Mouse (Mus musculus): ENCODE measurements around the gene Plxnd1. TPM values are rescaled to one million over a fixed set of nuclear protein-coding genes. Genes with fewer than 3 reads are reported as not detected.

The Plxnd1 gene
- polyA plus RNA-seq, 1 experiment, result 28.4 TPM

DNA sequence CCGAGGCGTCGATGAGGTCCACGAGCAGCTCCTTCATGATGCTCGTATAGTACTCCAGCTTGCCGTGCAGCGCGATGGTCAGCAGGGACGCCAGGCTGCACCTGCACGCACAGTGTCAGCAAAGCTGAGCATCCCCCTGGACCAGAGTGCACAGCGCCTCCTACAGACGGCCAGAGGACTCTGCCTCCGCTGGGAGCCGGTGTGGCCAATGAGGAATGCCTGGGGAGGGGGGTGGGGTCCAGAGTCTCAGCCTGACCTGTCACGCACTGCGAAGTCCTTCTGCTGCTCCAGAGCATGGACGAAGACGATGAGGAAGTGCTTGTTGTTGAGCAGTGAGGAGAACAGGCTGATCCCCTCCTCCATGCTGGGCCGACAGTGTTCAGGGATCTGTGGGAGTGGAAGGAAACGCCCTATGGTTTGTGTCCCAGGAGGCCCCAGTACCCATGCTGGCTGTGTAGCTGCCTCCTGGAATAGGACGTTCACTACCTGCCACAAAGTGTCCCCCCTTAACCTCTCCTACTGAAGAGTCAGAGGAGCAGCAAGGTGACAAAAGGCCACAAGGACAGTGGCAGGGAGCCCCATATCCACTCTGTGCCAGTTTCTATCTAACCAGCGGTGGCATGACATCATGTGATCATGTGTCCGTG is 32.2 kb downstream of the Plxnd1 start:
- TF ChIP-seq POLR2A (IDR thresholded peaks at IDR 0.05; ENCODE audit: low read depth, low read length) (no peak), CTCF (IDR thresholded peaks at IDR 0.05; ENCODE audit: borderline replicate concordance, insufficient read depth, low read length) (peak; percentile 32; the same call in 1 of the 2 replicates)
- Histone ChIP-seq H3K4me3 (ENCODE audit: insufficient read depth, low read length) (no peak overlapping the region), H3K4me1 (ENCODE audit: control insufficient read depth, insufficient read depth, low read length) (0 out of 2 replicates have a peak, but pooled peaks cover 3% of the 10 kb centered on the region), H3K27ac (ENCODE audit: insufficient read depth, low read length) (no peak overlapping the region)

DNA sequence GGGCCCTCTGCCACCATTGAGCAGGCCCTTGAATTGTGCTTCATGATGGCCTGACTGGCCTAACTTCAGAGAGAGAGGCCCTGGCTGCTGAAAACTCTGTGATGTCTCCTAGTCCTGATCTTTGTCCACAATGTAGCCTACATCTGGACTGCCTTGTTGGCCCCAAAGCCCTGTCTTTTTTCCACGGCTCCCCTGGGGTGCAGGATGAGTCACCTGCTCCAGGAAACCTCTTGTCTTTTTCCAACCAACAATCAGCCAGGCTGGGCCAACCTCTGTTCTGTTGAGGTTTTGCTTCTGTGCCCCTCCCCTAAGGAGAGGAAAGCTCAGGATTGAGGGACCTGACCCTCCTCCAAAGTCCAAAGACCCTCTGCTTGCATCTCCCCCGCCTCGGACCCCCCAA is 33.1 kb downstream of the Plxnd1 start:
- Histone ChIP-seq H3K4me3 (ENCODE audit: insufficient read depth, low read length) (no peak overlapping the region), H3K4me1 (ENCODE audit: control insufficient read depth, insufficient read depth, low read length) (0 out of 2 replicates have a peak, but pooled peaks cover 3% of the 10 kb centered on the region), H3K27ac (ENCODE audit: insufficient read depth, low read length) (no peak overlapping the region)
- TF ChIP-seq POLR2A (IDR thresholded peaks at IDR 0.05; ENCODE audit: low read depth, low read length), result no peak
- TF ChIP-seq CTCF (IDR thresholded peaks at IDR 0.05; ENCODE audit: borderline replicate concordance, insufficient read depth, low read length), result no peak

DNA sequence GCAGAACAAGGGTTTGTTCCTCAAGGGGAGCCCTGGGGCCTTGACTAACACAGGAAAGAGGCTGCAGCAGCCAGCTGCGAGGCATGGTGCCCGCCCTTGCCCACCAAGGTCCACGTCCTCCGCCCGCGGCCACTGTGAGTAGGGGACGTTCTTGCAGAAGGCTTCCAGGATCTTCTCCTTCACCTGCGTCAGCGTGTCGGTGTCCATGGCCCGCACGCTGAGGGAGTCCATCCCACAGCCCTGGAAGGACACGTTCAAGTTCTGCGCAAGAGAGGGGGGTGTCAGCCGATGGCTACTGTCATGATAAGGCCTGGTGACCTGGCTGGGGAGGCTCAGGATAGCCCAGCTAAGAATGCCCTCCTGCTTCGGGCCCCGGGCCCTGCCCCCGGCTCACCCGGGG is 34.5 kb downstream of the Plxnd1 start:
- H3K27ac ChIP-seq (ENCODE audit: insufficient read depth, low read length), result no peak overlapping the region
- TF ChIP-seq POLR2A (IDR thresholded peaks at IDR 0.05; ENCODE audit: low read depth, low read length), result no peak
- no peak for TF ChIP-seq CTCF (IDR thresholded peaks at IDR 0.05; ENCODE audit: borderline replicate concordance, insufficient read depth, low read length)
- H3K4me1 ChIP-seq (ENCODE audit: control insufficient read depth, insufficient read depth, low read length), result 0 out of 2 replicates have a peak, but pooled peaks cover 3% of the 10 kb centered on the region
- H3K4me3 ChIP-seq (ENCODE audit: insufficient read depth, low read length), result no peak overlapping the region

DNA sequence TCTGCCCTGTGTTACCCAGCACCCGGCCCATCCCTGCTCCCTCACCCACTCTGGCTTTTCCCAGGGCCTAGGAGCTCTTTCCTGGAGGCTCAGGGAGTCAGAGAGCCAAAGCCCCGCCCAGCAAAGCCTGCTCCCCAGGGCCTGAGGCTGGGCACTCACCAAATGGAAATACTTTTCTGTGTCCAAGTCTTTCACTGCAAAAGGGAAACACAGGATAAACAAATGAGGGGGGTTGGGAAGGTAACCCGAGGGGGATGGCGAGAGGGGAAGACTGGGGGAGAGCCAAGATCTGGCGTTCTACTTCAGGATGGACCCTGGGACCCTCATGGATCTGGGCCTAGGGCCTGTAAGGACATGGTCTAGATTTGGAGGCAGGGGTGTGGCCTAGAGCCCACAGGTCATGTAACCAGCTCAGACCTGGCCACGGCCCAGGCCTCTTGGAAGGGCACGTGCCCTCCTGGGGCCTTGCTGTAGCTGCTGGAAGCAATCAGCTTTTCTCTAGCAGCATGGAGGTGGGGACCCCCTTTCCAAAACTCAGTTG is 35.6 kb downstream of the Plxnd1 start:
- H3K27ac ChIP-seq (ENCODE audit: insufficient read depth, low read length), result no peak overlapping the region
- no peak for TF ChIP-seq CTCF (IDR thresholded peaks at IDR 0.05; ENCODE audit: borderline replicate concordance, insufficient read depth, low read length)
- TF ChIP-seq POLR2A (IDR thresholded peaks at IDR 0.05; ENCODE audit: low read depth, low read length), result no peak
- H3K4me1 ChIP-seq (ENCODE audit: control insufficient read depth, insufficient read depth, low read length), result 0 out of 2 replicates have a peak, but pooled peaks cover 3% of the 10 kb centered on the region
- H3K4me3 ChIP-seq (ENCODE audit: insufficient read depth, low read length), result no peak overlapping the region

DNA sequence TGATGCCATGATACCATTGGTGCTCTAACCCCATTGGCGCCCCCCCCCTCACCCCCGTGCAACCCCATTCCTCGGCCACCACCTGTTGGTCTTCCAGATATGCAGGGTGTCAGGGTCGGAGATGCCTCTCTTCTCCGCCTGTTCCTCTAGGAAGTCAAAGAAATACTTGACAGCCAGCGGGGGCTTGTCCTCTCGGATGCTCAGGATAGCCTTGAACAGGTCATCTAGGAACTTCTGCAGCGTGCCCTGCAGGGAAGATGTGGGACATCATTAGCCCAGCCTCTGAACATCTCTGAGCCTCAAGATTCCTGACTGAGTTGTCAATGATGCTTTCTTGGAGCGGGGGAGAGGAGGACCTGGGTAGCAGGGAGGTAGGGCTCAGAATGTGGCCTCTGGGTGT is 36.4 kb downstream of the Plxnd1 start:
- Histone ChIP-seq H3K4me3 (ENCODE audit: insufficient read depth, low read length) (no peak overlapping the region), H3K27ac (ENCODE audit: insufficient read depth, low read length) (no peak overlapping the region), H3K4me1 (ENCODE audit: control insufficient read depth, insufficient read depth, low read length) (0 out of 2 replicates have a peak, but pooled peaks cover 3% of the 10 kb centered on the region)
- TF ChIP-seq POLR2A (IDR thresholded peaks at IDR 0.05; ENCODE audit: low read depth, low read length) (no peak), CTCF (IDR thresholded peaks at IDR 0.05; ENCODE audit: borderline replicate concordance, insufficient read depth, low read length) (no peak)

DNA sequence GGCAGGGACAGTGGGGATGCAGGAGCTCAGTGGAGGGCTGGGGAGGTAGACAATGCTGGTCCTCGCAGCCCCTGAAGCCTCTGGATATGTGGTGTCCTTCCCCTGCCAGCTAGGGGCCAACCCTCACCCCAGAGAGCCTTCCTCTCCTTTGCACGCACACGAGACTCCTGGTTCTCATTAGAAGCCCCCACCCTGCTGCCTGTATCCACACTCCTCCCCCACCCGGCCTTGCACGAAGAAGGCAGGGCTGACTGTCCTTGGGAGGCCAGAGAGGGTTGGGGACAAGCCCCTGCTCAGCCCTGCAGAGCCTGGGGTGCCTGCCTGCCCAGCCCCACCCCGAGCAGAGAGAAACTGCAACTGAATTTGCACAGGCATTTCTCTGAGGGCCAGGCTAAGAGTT is 37.1 kb downstream of the Plxnd1 start:
- Histone ChIP-seq H3K4me1 (ENCODE audit: control insufficient read depth, insufficient read depth, low read length) (0 out of 2 replicates have a peak, but pooled peaks cover 3% of the 10 kb centered on the region), H3K27ac (ENCODE audit: insufficient read depth, low read length) (no peak overlapping the region), H3K4me3 (ENCODE audit: insufficient read depth, low read length) (no peak overlapping the region)
- TF ChIP-seq CTCF (IDR thresholded peaks at IDR 0.05; ENCODE audit: borderline replicate concordance, insufficient read depth, low read length) (no peak), POLR2A (IDR thresholded peaks at IDR 0.05; ENCODE audit: low read depth, low read length) (no peak)

DNA sequence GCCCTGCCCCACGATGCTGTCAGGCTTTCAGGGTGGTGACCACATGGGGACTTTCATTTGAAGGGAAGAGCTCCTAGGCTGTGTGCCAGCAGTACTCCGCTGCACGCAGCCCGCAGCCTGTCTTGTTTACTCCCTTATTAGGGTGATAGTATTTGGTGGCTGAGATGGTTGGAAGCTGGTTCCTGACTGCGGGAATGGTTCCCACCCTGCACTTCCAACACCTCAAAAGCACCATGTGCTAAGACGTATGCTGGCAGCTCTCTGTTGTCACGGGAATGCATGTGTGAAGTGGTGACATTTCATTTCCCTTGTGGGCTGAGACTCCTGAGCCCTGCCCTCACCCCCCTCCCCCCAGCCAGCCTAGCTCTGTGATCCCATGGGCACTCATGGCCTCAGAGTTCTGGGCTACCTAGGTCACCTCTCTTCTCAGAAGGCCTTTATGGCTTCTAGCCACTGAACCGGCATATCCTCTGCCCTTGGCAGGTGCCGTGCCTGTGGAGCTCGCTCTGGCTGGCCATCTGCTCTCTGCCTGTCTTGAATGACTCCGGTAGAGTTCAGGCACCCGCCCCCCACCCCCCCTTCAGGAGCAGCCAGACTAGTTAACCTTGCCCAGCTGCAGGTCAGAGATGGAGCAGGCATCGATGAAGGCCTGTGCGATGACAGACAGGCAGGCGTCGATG is 37.7 kb downstream of the Plxnd1 start:
- Histone ChIP-seq H3K4me1 (ENCODE audit: control insufficient read depth, insufficient read depth, low read length) (0 out of 2 replicates have a peak, but pooled peaks cover 3% of the 10 kb centered on the region), H3K27ac (ENCODE audit: insufficient read depth, low read length) (no peak overlapping the region), H3K4me3 (ENCODE audit: insufficient read depth, low read length) (no peak overlapping the region)
- TF ChIP-seq CTCF (IDR thresholded peaks at IDR 0.05; ENCODE audit: borderline replicate concordance, insufficient read depth, low read length) (no peak), POLR2A (IDR thresholded peaks at IDR 0.05; ENCODE audit: low read depth, low read length) (no peak)

DNA sequence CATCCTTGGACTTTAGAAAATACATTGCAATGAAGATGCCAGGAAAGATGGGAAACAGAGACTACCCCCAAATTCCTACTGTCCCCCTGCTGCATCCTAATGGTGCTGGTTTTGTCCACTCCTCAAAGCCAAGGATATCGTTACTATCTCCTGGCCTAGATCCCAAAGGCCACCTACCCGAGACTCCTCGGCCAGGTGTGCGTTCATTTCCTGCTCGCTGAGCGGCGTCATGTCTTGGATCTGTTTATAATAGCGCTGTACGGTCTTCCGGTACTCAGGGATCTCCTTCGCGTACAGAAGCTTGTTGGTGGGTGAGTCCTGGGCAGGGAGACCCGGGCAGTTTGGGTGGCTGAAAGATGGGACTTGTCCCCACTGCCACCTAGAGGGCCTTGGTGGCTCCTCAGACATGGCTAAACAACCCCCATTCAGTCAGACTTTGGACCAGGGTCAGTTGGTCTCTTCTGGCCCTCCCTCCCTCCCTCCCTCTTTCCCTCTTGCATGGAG is 38.3 kb downstream of the Plxnd1 start:
- no peak overlapping the region for H3K27ac ChIP-seq (ENCODE audit: insufficient read depth, low read length)

DNA sequence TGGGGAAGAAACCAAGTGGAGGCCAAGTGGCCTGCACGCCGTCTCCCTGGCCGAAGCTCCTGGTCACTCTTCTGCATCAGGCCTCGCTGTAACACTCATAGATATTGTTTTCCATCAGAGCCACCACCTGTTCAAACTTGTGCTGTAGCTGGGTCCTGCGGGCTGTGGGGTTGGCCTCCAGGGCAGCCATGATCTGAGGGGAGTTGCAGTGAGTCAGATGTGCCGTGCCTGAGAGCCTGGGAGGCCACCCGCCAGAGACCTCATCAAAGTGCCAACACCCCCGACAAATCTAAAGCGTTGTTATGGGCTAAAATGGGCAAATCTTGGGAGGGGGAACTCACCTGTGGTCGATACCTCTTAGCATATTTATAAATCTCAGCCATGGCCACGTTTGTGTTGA is 39.1 kb downstream of the Plxnd1 start:
- Histone ChIP-seq H3K4me1 (ENCODE audit: control insufficient read depth, insufficient read depth, low read length) (no peaks in the 10 kb centered on the region), H3K27ac (ENCODE audit: insufficient read depth, low read length) (no peak overlapping the region), H3K4me3 (ENCODE audit: insufficient read depth, low read length) (no peak overlapping the region)
- TF ChIP-seq POLR2A (IDR thresholded peaks at IDR 0.05; ENCODE audit: low read depth, low read length) (no peak), CTCF (IDR thresholded peaks at IDR 0.05; ENCODE audit: borderline replicate concordance, insufficient read depth, low read length) (no peak)

More for the DNA sequence above, 38.3 kb downstream of the Plxnd1 start:
- no peak for TF ChIP-seq POLR2A (IDR thresholded peaks at IDR 0.05; ENCODE audit: low read depth, low read length)
- TF ChIP-seq CTCF (IDR thresholded peaks at IDR 0.05; ENCODE audit: borderline replicate concordance, insufficient read depth, low read length), result no peak
- H3K4me3 ChIP-seq (ENCODE audit: insufficient read depth, low read length), result no peak overlapping the region
- H3K4me1 ChIP-seq (ENCODE audit: control insufficient read depth, insufficient read depth, low read length), result no peaks in the 10 kb centered on the region

DNA sequence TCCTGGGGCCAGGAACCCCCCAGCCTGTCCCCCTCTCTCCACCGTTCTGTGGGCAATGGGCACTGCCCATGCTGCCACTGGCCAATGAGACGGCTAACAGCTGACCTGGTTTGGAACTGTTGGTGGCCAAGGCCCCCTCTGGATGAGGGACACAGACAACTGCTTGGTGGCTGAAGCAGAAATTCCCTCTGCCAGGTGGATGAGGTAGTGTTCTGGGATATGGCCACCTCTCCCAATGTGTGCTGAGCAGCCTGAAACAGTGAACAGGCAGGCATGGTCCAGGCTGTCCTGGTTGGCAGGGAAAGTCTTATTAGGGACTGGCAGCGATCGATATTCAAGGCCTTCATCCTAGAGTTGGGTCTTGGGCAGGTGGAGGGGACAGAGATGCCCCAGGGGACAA is 39.6 kb downstream of the Plxnd1 start:
- no peak overlapping the region for H3K27ac ChIP-seq (ENCODE audit: insufficient read depth, low read length)
- no peaks in the 10 kb centered on the region for H3K4me1 ChIP-seq (ENCODE audit: control insufficient read depth, insufficient read depth, low read length)
- no peak for TF ChIP-seq CTCF (IDR thresholded peaks at IDR 0.05; ENCODE audit: borderline replicate concordance, insufficient read depth, low read length)
- TF ChIP-seq POLR2A (IDR thresholded peaks at IDR 0.05; ENCODE audit: low read depth, low read length), result no peak
- no peak overlapping the region for H3K4me3 ChIP-seq (ENCODE audit: insufficient read depth, low read length)
